Mouse (Mus musculus): ENCODE results near the gene Zbtb12. TPM values are rescaled to one million over a fixed set of nuclear protein-coding genes. Genes with fewer than 3 reads are reported as not detected.

The Zbtb12 gene
- total and polyA plus RNA-seq, 3 experiments = 2.4 to 9.3 (median 8.5) TPM

DNA sequence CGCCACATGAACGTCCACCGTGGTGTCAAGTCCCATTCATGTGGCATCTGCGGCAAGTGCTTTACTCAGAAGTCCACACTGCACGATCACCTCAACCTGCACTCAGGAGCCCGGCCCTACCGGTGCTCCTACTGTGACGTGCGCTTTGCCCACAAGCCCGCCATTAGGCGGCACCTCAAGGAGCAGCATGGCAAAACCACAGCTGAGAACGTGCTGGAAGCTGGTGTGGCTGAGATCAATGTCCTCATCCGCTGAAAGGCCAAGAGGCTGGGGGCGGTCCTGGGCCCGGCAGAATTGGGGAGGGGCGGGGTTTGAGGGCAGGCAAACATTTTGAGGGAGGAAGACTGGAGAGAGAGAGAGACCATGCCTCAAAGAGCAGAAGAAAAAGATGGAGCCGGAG, 17.1 kb downstream of the Zbtb12 start:
- H3K79me2 ChIP-seq (replicated peaks; ENCODE audit: control insufficient read depth, extremely low read depth, insufficient read depth, poor library complexity, severe bottlenecking) = peaks cover 14% of the 10 kb centered on the region
- H3K27me3 ChIP-seq (replicated peaks) = no peaks in the 10 kb centered on the region
- DNase-seq (ENCODE audit: extremely low read depth) = no peak
- H3K4me2 ChIP-seq (ENCODE audit: insufficient read depth, low read depth, poor library complexity, severe bottlenecking) = no peak overlapping the region
- no peak overlapping the region for H3K9ac ChIP-seq (ENCODE audit: insufficient read depth, low read depth)
- peaks cover 5% of the 10 kb centered on the region for H3K9me3 ChIP-seq (replicated peaks; ENCODE audit: low read length)
- in situ Hi-C loops (cut with MboI; ENCODE audit: low pct_ligation_motif_present, low pct_unique_long_range_greater_than_20kb, low sequenced_read_pairs) = no loop called here
- peaks cover 7 to 29% of the 10 kb centered on the region in 2 experiments for H3K4me1 ChIP-seq (ENCODE audit: control insufficient read depth in 1 of 2, insufficient read depth in 2 of 2)
- no peak overlapping the region for H3K4me3 ChIP-seq (replicated peaks in 1 of 3; ENCODE audit: low read depth in 2 of 3, low read length in 2 of 3, poor library complexity in 1 of 3)
- dilution Hi-C loops (cut with MboI; ENCODE audit: extremely low pct_ligation_motif_present, extremely low pct_unique_long_range_greater_than_20kb, low sequenced_read_pairs) = no loop called here
- H3K27ac ChIP-seq (ENCODE audit: insufficient read depth, low read depth) = no peak overlapping the region
- TF ChIP-seq TBP (conservative IDR thresholded peaks at IDR 0.05; ENCODE audit: low read depth, low read length) (no peak), ZKSCAN1 (IDR thresholded peaks at IDR 0.05; ENCODE audit: borderline replicate concordance, low read depth, low read length) (no peak), POLR2AphosphoS2 (IDR thresholded peaks at IDR 0.05; ENCODE audit: low read depth, low read length) (no peak), CTCF (conservative IDR thresholded peaks at IDR 0.05 in 1 of 2, IDR thresholded peaks at IDR 0.05 in 1 of 2; ENCODE audit: low read depth in 2 of 2, low read length in 2 of 2) (no peak), ZMIZ1 (IDR thresholded peaks at IDR 0.05; ENCODE audit: low read depth, low read length) (no peak), SMC3 (IDR thresholded peaks at IDR 0.05; ENCODE audit: low read depth, low read length) (no peak), POLR2A (IDR thresholded peaks at IDR 0.05; ENCODE audit: low read depth, low read length) (no peak; the same call in 1 of the 2 replicates), UBTF (IDR thresholded peaks at IDR 0.05; ENCODE audit: low read depth, low read length) (no peak), BHLHE40 (IDR thresholded peaks at IDR 0.05; ENCODE audit: low read depth, low read length) (no peak), ELF1 (IDR thresholded peaks at IDR 0.05; ENCODE audit: low read depth, low read length) (no peak), MXI1 (IDR thresholded peaks at IDR 0.05; ENCODE audit: low read depth, low read length) (no peak), MAX (IDR thresholded peaks at IDR 0.05; ENCODE audit: low read length) (no peak)
- H3K36me3 ChIP-seq (replicated peaks in 1 of 2; ENCODE audit: control insufficient read depth in 1 of 2, insufficient read depth in 1 of 2, low read length in 1 of 2) = peaks cover 2 to 19% of the 10 kb centered on the region in 2 experiments

DNA sequence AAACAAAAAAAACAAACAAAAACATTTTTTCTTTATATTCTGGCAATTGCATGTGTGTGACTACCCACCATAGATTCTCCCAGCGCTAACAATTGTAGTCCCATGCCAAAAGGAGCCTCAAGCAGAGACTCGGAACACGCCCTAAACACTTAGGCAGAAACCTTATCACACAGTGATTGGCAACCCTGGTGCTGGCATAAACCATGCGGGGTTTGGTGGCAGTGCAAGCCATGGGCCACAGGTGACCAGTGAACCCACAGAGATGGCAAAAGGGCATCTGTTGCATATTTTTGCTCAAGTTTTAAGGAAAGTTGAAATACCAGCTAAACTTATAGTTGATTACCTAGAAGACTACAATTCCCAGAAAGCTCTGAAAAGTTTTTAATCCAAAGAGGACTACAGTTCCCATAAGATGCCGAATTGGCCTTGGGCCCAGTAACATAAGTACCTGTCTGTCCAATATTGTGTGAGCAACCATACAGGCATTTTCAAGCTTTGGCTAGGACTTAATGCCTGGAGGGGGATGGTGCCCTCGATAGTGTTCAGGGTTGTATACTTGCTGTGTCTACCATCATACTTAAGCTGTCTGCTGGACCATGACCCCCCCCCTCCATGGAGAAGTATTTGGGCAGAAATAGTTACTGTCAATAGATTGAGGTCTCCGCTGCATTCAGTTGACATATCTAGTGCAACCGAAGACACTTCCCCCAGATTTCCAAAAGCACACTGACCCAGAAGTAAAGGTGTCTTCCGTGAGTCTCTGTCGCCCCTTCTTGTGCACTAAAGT, 18.3 kb downstream of the Zbtb12 start:
- H3K4me1 ChIP-seq (ENCODE audit: control insufficient read depth in 1 of 2, insufficient read depth in 2 of 2) = peaks cover 7 to 32% of the 10 kb centered on the region in 2 experiments
- no peak for DNase-seq (ENCODE audit: extremely low read depth)

More for the DNA sequence above, 18.3 kb downstream of the Zbtb12 start:
- H3K27ac ChIP-seq (ENCODE audit: insufficient read depth, low read depth) = peak overlapping the region; percentile 47
- peak overlapping the region; percentile 75 to 93 (median 92) for H3K4me3 ChIP-seq (replicated peaks in 1 of 3; ENCODE audit: low read depth in 2 of 3, low read length in 2 of 3, poor library complexity in 1 of 3)
- peaks cover 8 to 29% of the 10 kb centered on the region in 2 experiments for H3K36me3 ChIP-seq (replicated peaks in 1 of 2; ENCODE audit: control insufficient read depth in 1 of 2, insufficient read depth in 1 of 2, low read length in 1 of 2)
- dilution Hi-C loops (cut with MboI; ENCODE audit: extremely low pct_ligation_motif_present, extremely low pct_unique_long_range_greater_than_20kb, low sequenced_read_pairs) (no loop called here), in situ Hi-C loops (cut with MboI; ENCODE audit: low pct_ligation_motif_present, low pct_unique_long_range_greater_than_20kb, low sequenced_read_pairs) (no loop called here)
- H3K27me3 ChIP-seq (replicated peaks) = no peaks in the 10 kb centered on the region
- peaks cover 17% of the 10 kb centered on the region for H3K79me2 ChIP-seq (replicated peaks; ENCODE audit: control insufficient read depth, extremely low read depth, insufficient read depth, poor library complexity, severe bottlenecking)
- H3K9ac ChIP-seq (ENCODE audit: insufficient read depth, low read depth) = peak overlapping the region; percentile 61
- TF ChIP-seq E2F4 (IDR thresholded peaks at IDR 0.05; ENCODE audit: insufficient replicate concordance, low read depth, low read length) (no peak), POLR2AphosphoS2 (IDR thresholded peaks at IDR 0.05; ENCODE audit: low read depth, low read length) (peak; percentile 53; the same call in 1 of the 2 replicates), ZNF384 (IDR thresholded peaks at IDR 0.05; ENCODE audit: low read depth, low read length) (no peak), SIN3A (IDR thresholded peaks at IDR 0.05; ENCODE audit: low read length) (peak; percentile 25), MYC (IDR thresholded peaks at IDR 0.05; ENCODE audit: low read depth, low read length) (0 out of 2 replicates have a peak, but pooled peaks have one; percentile 39), MAX (IDR thresholded peaks at IDR 0.05; ENCODE audit: low read length) (0 out of 2 replicates have a peak, but pooled peaks have one; percentile 17)
- H3K9me3 ChIP-seq (replicated peaks; ENCODE audit: low read length) = peaks cover 5% of the 10 kb centered on the region
- peak overlapping the region; percentile 84 for H3K4me2 ChIP-seq (ENCODE audit: insufficient read depth, low read depth, poor library complexity, severe bottlenecking)

All from CH12.LX (cell line).